Mouse (Mus musculus): ENCODE results near the gene Basp1.

Gene Basp1

DNA sequence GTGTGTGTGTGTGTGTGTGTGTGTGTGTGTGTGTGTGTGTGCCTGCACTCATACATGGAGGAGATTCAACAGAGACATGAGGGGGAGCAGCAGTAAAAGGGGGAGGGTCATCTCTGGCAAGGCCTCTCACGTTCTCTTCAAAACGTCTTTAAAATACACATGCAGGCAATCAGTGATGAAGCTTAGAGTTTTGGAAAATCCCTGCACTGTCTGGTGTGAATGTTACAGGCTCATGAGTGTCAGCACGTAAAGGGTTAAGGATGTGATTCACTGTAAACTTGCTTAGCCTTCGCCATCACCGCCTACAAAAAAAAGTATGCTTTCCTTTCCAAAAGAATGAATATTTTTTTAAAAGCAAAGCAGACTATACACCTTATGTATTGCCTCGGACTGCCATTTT is 2.8 kb upstream of the Basp1 start:
- DNase-seq (ENCODE audit: low read depth, low spot score) = no peak

DNA sequence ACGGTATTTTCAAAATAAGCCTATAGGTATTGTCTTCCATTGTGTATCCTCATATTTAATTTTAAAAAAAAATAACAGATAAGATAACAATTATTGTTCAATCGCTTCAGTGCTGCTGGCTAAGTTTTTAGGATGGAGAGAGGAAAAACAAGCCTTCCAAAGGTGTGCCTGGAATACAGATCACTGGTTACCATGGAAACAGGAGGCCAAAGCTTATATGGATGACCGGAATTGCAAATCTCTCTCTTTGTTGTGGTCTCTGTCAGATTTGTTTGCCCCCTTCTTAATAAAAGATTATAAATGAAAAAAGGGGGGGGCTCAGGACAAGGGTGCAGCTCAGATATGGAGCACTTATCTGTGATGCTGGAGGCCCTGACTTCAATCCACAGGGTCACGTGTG is 2.4 kb upstream of the Basp1 start:
- no peak for DNase-seq (ENCODE audit: low read depth, low spot score)

DNA sequence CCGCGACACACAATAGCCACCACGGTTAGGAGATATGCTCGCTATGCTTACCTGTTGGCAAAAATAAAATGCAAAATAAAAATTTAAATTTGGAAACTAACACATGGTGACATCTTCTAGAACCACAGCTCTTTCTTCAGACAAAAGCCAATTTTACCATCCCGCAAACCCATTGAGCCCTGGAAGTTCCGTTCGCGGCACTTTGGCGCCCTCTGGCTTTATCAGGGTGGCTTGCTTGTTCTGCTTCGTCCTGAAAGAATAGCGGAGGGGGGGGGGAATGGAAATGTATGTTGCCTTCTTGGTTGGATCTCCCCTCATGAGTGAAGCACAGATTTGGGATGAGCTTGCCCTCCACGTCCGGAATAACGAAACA is 1.2 kb upstream of the Basp1 start:
- peak; percentile 76 for DNase-seq (ENCODE audit: low read depth, low spot score)

DNA sequence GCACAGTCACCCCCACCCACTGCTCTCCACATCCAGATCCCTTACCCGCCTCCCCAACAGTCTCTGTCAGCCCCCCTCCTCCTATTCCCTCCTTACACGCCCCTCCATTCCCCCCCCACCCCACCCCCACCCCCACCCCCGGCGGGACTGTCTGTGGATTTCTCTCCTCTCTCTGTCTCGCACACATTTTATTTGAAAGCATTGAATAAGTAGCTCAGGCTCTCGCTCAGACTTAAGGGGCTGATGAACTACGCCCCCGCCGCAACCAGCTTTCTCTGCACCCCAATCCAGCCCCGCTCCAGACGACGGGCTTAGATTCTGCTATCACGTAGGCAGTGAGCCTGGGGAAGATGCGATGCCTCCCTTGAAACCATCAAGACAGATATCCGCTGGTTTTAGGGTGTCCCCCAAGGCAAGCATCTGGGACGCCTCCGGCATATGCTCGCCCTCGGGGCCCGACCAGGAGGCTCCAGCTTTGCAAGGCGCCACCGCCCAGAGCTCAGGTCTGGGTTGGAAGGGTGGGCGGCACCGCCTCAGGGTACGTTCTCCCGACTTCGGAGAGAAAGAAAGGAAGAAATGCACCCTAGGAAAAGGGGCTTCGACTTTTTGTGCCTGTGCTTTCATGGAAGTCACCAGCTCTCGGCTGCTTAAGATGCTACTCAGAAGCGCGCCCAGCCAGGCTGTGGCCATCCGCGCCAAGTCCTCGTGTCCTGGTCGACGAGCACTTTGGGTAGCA is 615 bp upstream of the Basp1 start:
- DNase-seq (ENCODE audit: low read depth, low spot score) = peak; percentile 22

DNA sequence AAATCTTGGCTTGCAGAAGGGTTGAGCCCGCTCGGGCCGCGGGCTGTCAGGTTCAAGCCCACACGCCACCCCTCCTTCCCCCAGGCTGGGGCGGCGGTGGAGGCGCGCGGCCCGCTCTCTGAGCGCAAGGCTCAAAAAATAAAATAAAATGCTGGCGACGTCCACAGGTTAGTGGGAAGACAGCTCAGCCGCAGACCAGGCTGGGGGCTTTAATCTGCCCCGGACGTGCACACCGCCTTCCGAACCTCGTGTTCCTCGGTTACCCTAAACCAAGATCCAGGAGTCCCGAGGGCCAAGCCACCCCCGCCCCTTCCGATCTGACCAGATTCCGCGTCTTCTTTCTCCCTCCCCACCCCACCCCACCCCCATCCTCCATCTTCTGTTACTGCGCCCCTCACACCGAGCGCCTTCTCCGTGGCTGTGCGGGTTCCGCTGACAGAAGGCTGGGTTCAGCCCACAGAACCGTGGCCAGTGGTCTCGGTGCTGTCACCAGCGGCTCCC is 753 bp downstream of the Basp1 start:
- DNase-seq (ENCODE audit: low read depth, low spot score) = no peak

DNA sequence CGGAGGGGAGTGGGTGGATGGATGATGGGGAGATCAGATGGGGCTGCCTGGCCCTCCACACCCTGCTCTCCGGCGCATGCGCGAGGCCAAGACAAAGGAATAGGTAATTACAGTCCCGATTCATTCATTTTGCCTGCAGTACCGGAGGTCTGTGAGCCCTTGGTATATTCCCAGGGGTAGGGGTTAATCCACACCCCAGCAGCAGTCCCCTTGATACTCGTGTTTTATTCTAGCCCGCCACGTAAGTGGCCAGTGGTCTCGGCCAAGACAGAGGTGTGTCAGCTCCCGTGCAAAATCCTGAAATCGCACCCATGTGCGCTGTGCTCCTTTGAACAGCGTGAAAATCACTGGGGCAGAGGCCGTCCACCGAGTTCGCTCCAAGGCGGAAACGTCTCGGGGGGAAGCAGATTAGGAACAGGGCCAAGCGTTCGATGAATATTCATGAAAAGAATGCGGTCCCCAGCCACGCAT is 1.4 kb downstream of the Basp1 start:
- peak; percentile 24 for DNase-seq (ENCODE audit: low read depth, low spot score)

DNA sequence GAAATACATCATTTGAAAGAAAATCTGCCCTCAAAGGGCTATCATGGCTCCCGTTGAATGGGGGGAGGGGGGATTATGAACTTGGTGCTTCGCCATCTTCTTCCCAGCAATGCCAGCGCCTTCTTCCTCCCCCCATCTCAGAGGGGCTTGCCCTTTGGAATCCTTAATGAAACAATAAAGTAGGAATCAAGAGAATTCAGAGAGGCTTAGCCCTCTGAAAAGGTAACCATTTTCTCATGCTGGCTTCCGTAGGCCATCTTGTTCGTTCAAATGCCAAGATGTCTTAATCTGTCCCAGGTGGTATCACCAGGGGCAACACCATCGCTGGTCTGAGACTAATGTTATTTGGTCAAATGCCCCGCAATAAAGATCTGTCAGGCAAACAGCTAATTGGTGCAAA is 2.1 kb downstream of the Basp1 start:
- DNase-seq (ENCODE audit: low read depth, low spot score) = no peak

DNA sequence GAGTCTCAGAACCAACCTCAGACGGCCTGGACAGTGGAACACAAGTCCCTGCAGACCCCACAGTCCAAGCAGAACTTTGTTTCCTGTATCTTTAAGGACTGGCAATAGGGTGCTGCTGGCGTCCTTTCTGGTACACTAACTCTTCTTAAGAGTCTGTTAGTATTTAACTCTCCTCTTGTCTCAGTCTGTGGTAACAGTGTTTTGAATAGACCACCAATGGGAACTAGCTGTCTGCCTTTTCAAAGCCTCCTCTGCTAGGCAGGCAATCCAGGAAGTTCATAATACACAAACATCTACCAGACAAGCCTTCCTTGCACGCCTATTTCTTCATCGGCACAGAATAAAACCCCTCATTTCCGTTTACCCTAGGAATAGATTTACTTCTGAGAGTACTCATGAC is 7.6 kb downstream of the Basp1 start:
- DNase-seq (ENCODE audit: low read depth, low spot score) = no peak

DNA sequence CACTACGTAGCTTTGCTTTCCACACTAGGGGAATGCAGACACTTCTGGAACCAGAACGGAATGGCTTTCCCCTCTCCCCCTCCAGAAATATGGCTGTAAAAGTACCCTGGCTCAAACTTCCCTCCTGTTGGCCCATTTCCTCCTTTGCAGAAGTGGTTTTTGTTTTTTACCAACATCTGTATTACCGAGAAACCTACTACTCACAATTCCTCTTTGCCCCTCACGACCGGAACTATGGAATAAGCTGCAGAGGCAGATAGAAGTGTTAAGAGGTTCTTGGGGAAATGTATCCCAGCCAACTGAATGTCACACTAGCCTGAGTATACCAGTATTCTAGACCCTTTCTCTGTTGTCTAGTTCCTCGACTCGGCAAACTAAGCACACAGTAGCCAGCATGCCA is 9.7 kb downstream of the Basp1 start:
- DNase-seq (ENCODE audit: low read depth, low spot score) = no peak

DNA sequence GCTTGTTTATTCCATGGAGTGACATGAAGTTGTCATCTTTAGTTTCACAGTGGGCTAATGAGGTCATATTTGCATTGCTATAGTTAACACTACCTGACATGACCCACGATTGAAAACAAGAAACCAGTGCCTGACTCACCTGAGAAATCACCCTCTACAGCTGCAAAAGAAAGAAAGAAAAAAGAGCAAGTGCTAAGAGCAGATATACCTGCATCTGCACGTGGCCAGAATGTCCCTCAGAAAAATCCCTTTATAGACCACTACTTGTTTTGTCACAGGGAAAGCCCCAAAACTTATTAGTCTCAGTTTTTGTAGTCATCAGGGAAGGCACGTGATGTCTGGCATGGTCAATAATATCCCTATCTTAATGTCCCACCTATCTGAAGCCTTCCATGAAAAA is 11.6 kb downstream of the Basp1 start:
- no peak for DNase-seq (ENCODE audit: low read depth, low spot score)

DNA sequence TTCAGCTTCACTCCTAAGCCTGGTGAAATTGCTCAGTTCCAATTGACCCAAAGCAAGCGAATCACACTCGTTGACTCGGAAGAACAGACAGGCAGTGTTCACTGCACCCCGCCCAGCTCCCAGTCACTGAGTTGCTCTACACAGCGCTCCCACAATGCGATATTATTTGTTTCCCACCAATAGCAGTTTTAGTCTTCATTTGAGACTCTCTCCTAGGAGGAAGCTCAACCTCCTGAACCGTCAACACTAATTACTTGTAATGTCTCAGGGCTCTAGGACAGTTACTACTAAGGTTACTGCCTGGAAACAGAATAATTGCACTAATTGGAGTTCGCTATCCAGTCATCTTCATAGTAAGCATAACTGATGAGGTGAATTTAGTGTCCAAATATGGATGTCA is 13.3 kb downstream of the Basp1 start:
- no peak for DNase-seq (ENCODE audit: low read depth, low spot score)

DNA sequence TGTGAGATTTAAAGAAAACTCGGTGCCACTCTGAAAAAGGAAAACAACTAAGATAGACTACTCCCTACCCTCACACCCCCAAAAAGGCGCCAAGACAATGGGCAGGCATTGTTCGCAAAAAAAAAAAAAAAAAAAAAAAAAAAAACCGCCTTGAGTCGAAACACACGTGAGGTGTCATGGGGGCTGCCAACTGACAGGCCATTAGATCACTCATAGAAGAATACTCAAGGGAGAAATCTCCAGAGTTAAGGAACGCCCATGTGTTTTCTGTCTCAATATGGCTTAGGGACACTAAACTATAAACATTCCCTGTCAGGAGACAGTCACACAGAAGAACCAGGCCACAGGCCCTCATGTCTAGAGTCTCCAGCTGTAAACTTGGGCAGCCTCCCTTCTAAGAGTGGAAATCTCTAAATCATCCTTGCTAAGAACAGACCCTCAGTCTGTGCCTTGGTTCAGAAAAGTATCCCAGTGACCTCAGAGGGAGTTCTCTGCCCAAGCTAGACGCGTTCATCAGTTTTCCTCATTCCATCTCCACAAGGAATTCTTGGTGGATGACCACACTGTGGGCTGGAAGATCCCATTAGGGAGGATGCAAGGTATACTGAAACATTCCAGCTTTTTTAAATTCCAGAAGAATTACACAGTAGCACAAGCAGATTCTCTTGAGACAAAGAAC is 17.5 kb downstream of the Basp1 start:
- DNase-seq (ENCODE audit: low read depth, low spot score) = no peak

DNA sequence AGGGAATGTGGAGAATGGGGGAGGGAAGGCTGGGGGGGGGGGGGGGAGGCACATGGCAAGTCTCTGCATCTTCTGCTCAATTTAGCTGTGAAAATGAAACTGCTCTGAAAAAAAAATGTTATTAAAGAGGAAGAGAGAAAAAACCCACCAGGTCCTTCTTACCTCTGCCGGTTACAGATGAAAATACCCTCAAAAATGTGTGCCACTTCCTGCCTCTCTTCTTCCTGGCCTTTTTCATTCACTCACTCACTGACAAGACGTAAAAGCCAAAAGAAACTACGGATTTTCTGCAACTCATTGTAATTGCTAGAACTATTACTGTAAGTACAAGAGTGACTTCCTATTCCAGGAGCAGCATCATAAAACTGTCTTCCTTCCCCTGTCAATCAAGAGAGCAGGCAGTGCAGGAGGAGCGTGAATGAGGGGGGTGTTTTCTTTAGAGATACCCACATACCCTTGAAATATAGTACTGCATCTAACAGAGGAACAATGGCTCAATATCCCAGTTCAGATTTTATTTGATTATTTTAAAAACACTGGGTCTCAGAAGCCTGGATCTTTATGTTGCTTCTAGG is 21.0 kb downstream of the Basp1 start:
- DNase-seq (ENCODE audit: low read depth, low spot score) = no peak

DNA sequence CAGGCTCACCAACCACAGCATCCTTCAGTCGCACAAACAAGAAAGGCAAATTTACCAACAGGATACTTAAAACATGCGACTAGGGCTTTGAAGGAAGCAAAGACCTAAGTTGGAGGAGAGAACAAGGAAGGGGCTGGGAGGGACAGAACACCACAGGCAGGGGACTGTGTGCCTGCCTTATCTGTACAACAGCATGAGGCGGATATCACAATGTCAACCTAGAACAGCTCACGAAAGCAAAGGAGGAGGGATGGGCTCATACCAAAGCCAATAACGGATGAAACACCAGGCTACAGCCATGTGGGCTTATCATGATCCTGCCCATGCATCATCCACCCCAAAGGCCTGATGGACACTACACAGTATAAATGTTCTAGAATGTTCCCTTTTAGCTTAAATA is 22.4 kb downstream of the Basp1 start:
- DNase-seq (ENCODE audit: low read depth, low spot score) = no peak

DNA sequence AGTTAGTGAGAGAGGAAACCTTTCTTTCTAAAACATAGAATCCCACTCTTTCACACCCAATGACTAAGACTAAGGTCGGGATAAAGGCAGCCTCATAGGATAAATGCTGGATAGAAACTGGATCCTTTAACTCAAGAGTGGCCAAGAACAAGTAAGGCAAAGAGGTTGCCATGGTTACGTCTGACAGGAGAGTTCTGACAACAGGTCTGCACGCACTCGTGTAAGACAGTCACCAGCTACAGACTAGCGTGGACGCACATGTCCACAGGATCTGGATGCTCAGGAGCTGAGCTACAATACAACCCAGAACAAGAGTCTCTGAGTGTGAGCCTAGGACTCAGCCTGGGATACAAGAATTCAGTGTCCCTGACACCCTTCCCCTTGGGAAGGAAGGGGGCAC is 26.0 kb downstream of the Basp1 start:
- DNase-seq (ENCODE audit: low read depth, low spot score) = no peak

DNA sequence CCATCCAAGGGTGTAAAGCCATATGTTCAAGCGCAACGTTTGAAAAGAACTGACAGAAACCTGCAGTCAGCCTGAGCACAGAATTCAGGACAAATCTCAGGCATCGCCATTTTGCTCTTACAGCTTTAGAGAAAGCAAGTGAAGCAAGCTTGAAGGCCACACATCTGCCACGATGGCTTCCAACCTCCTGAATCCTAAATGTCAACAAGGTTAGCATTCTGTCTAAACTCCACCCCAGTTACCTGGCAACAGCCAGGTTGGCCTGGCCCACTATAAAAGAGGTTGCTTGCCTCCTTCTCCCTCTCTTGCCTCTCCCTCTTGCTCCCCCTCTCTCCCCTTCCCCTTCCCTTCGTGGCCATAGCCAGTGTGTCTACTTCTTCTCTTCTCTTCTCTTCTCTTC is 33.5 kb downstream of the Basp1 start:
- no peak for DNase-seq (ENCODE audit: low read depth, low spot score)

DNA sequence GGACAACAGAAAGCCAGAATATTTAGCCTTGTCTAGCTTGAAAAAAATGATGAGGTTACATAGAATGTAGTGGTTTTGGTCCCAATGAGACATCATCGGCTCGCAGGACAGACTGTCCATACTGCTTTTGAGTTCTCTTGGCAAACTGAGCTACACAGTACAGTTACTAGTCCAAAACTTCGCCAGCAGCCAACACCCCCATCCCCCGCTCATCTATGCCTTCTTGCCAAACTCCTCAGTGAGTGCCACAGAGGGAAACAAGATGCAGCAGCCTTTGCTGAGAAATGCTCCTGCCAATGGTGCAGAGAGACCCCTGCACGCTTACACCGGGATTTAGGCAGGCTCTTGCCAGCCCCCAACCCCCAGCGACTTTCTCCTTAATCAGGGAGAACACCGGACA is 34.9 kb downstream of the Basp1 start:
- DNase-seq (ENCODE audit: low read depth, low spot score) = no peak

DNA sequence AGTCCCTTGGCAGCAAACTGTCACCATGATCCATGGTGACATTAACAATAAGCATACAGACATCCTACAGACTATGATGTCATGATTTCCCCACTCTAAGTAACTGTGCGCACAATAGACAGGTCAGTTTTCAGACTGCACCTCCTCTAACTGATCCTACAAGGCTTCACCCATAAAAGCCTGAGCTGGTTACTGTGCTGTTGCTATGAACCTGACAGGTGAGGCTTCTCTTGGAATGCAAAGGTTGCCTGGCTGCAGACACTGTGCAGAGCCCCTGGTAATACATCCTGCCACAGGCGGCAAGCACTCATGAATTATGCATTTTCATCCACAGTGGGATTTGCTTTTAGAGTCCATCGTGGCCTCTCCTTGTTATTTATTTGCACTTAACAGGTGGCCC is 36.6 kb downstream of the Basp1 start:
- no peak for DNase-seq (ENCODE audit: low read depth, low spot score)

DNA sequence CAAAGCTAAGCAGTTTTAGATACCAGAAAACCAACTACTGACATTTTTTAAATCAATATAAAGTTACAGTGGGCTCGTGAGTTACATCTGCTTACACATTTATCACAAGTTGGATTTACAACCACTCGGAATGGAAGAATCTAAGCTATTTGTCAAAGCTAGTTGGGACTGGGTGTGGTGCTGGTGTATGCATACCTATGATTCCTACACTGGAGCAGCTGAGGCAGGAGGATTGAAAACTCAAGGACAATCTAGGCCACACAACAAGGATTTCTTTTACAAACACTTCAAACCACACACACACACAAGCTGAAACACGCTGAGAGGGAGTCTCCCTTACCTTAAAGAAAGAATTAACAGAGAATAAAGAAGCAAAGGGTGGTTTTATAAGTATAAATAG is 40.1 kb downstream of the Basp1 start:
- no peak for DNase-seq (ENCODE audit: low read depth, low spot score)

DNA sequence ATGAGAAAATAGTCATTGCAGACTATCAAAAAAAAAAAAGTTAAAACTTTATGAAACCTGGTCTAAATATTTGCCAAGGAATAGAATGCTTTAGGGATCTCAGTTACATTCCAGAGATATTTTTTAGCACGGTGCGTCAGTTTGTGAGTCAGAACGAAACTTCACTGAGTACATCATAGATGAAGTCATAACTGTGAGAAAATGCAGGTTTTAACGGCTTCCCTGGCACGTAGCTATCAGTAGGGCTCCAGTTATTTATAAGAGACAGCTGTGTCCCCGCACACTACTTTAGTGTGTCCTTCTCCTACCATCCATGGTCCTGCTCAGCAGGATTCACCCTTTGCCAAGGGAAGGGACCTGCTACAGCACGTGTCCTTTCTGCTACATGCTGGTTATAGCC is 44.0 kb downstream of the Basp1 start:
- DNase-seq (ENCODE audit: low read depth, low spot score) = no peak

DNA sequence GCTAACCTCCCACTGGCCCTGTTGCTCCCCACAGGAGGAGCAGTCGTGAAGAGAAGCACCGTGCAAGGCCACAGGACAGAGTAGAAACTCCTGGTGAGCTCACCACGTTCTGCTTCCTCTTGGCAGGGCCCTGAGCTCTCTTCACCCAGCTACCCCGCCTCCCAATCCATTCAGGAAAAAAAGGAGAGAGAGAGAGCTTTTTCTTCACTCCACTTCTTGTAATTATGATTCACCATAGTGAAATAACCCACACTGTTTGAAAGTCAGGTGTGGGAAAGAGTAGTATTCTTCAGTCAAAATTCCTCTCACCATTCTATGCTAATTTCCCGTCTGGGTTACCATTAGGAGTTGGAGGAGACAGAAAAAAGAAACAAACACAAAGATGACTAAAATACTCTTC is 48.1 kb downstream of the Basp1 start:
- DNase-seq (ENCODE audit: low read depth, low spot score) = no peak

DNA sequence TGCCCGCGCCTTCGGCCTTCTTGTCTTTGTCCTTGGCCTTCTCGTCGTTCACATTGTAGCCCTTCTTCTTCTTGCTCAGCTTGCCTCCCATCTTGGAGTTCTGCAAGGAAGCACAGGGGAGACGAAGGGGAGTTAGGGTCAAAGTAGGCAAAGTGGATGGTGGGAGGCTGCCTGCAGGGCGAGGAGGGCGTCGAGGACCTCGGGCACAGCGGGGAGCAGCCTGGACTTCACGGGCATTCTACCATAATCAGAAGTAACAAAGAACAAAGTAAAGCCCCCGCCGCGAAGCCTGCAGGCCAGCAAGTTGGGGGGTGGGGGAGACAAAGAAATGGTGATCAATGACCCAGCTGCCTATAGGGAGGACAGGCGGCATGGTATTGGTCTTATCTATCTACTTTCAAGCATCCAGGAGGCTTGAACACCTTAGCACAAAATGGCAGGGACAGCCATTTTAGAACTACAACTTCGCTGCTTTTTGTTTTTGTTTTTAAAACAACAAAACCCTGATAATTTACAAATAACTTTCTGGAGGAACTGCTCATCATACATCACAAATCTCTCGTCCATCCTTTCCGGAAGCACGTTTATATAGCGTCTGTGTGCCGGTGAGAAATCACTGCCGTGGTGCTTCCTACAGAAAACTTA is 48.6 kb downstream of the Basp1 start:
- no peak for DNase-seq (ENCODE audit: low read depth, low spot score)
